Mouse (Mus musculus): ENCODE measurements around the gene Fam216b.

The Fam216b gene

GRCm38 (mm10) chr14:78088907-78089306 lies at the start of gene Fam216b:
Fam216b (minus strand) TSS chr14:78089007.
- DNase-seq (ENCODE audit: low spot score in 2 of 2) = no peak

- DNase-seq (ENCODE audit: low spot score in 2 of 2) = no peak
Observed at GRCm38 (mm10) chr14:78132368-78133052, 43.7 kb upstream of the Fam216b start.

GRCm38 (mm10) chr14:78126670-78127069 lies 37.9 kb upstream of the Fam216b start:
- DNase-seq (ENCODE audit: low spot score in 2 of 2) = no peak

- DNase-seq (ENCODE audit: low spot score in 2 of 2) = no peak
Observed at GRCm38 (mm10) chr14:78120286-78120685, 31.5 kb upstream of the Fam216b start.

- no peak for DNase-seq (ENCODE audit: low spot score in 2 of 2)
Observed at GRCm38 (mm10) chr14:78119449-78120200, 30.8 kb upstream of the Fam216b start.

- no peak for DNase-seq (ENCODE audit: low spot score in 2 of 2)
Observed at GRCm38 (mm10) chr14:78117671-78118070, 28.9 kb upstream of the Fam216b start.

GRCm38 (mm10) chr14:78117268-78117667 lies 28.5 kb upstream of the Fam216b start:
- no peak for DNase-seq (ENCODE audit: low spot score in 2 of 2)

GRCm38 (mm10) chr14:78112466-78112865 lies 23.7 kb upstream of the Fam216b start:
- no peak for DNase-seq (ENCODE audit: low spot score in 2 of 2)

GRCm38 (mm10) chr14:78110871-78111270 lies 22.1 kb upstream of the Fam216b start:
- no peak for DNase-seq (ENCODE audit: low spot score in 2 of 2)

- no peak for DNase-seq (ENCODE audit: low spot score in 2 of 2)
Observed at GRCm38 (mm10) chr14:78109419-78109818, 20.6 kb upstream of the Fam216b start.

- no peak for DNase-seq (ENCODE audit: low spot score in 2 of 2)
Observed at GRCm38 (mm10) chr14:78108388-78108787, 19.6 kb upstream of the Fam216b start.

GRCm38 (mm10) chr14:78089591-78089990 lies 784 bp upstream of the Fam216b start:
- no peak for DNase-seq (ENCODE audit: low spot score in 2 of 2)

- DNase-seq (ENCODE audit: low spot score in 2 of 2) = no peak
Observed at GRCm38 (mm10) chr14:78083465-78083864, 5.3 kb downstream of the Fam216b start.

GRCm38 (mm10) chr14:78077508-78077907 lies 11.3 kb downstream of the Fam216b start:
- DNase-seq (ENCODE audit: low spot score in 2 of 2) = no peak

- no peak for DNase-seq (ENCODE audit: low spot score in 2 of 2)
Observed at GRCm38 (mm10) chr14:78065938-78066710, 22.7 kb downstream of the Fam216b start.

- DNase-seq (ENCODE audit: low spot score in 2 of 2) = no peak
Observed at GRCm38 (mm10) chr14:78062484-78062883, 26.3 kb downstream of the Fam216b start.

GRCm38 (mm10) chr14:78060609-78060951 lies 28.2 kb downstream of the Fam216b start:
- no peak for DNase-seq (ENCODE audit: low spot score in 2 of 2)

GRCm38 (mm10) chr14:78059878-78060608 lies 28.8 kb downstream of the Fam216b start:
- DNase-seq (ENCODE audit: low spot score in 2 of 2) = no peak

GRCm38 (mm10) chr14:78057362-78057761 lies 31.4 kb downstream of the Fam216b start:
- DNase-seq (ENCODE audit: low spot score in 2 of 2) = no peak

- no peak for DNase-seq (ENCODE audit: low spot score in 2 of 2)
Observed at GRCm38 (mm10) chr14:78056371-78056770, 32.4 kb downstream of the Fam216b start.

- no peak for DNase-seq (ENCODE audit: low spot score in 2 of 2)
Observed at GRCm38 (mm10) chr14:78048674-78049073, 40.1 kb downstream of the Fam216b start.

GRCm38 (mm10) chr14:78048258-78048657 lies 40.5 kb downstream of the Fam216b start:
- DNase-seq (ENCODE audit: low spot score in 2 of 2) = no peak
